Mouse (Mus musculus) olfactory bulb, adult 2 months (tissue): ENCODE data around the gene Mnat1. TPM values are rescaled to one million over a fixed set of nuclear protein-coding genes. Genes with fewer than 3 reads are reported as not detected.

Source experiments
- H3K27ac ChIP-seq: fragments of 200-500 bp; 2 replicates; pipeline ENCODE4 v1.5.1; 2012; ENCODE audit warnings: low read depth, low read length; ENCODE audit not compliant: insufficient read depth
- H3K4me1 ChIP-seq: fragments of 200-500 bp; 2 replicates; pipeline ENCODE4 v1.6.1; 2012; ENCODE audit warnings: low read length; ENCODE audit not compliant: control insufficient read depth, insufficient read depth
- H3K4me3 ChIP-seq: fragments of 200-500 bp; 2 replicates; pipeline ENCODE4 v1.5.1; 2012; ENCODE audit warnings: mild to moderate bottlenecking, low read depth, low read length, moderate library complexity; ENCODE audit not compliant: insufficient read depth
- CTCF ChIP-seq: fragments of 200-500 bp; IDR thresholded peaks from 2 replicates; pipeline ENCODE4 v1.5.1; 2012; ENCODE audit warnings: low read depth, mild to moderate bottlenecking, low read length, moderate library complexity; ENCODE audit not compliant: insufficient read depth
- POLR2A ChIP-seq: fragments of 200-500 bp; IDR thresholded peaks from 2 replicates; pipeline ENCODE4 v1.6.1; 2012; ENCODE audit warnings: mild to moderate bottlenecking, low read depth, low read length, moderate library complexity; ENCODE audit not compliant: insufficient read depth
- WGBS: fragments of 180-500 bp; shearing (Covaris S2); methylation state at CpG from one replicate; pipeline ENCODE4 v1.1.7; 2018; 5-methylcytosine and 5-hydroxymethylcytosine counted together
- polyA plus RNA-seq: library from polyadenylated mRNA; stranded (reverse); fragments of >200 nt; gene quantifications from 2 replicates; pipeline ENCODE4 v1.2.4, GENCODE M21; 2012; ENCODE audit warnings: low replicate concordance; ENCODE audit not compliant: missing spikeins, insufficient read depth, insufficient read length

The Mnat1 gene
- polyA plus RNA-seq, 1 experiment: not detected

DNA sequence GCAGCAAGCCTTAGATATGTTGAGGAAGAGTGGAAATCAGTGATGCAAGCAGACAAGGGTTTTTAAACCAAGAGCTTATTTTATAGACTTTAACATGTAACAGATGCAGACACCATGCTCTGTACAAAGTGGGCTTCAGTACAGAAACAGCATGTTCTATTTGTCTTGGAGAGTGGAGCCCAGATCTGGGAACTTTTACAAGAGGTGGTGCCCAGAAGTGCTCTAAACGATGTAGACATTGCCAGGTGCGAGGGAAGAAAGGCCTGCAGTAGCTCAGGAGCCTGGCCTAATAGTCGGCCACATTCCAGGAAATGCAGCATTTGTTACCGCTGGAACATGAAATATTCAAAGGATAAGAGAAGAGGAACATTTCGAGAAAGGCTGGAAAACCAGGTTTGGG lies 122.2 kb downstream of the Mnat1 start:
- H3K27ac ChIP-seq: no peak overlapping the region
- TF ChIP-seq POLR2A (no peak), CTCF (no peak)
- no peak overlapping the region for H3K4me3 ChIP-seq
- peaks cover 5% of the 10 kb centered on the region for H3K4me1 ChIP-seq
- 65% methylated on average over 5 of the region's 5 CpGs for WGBS

DNA sequence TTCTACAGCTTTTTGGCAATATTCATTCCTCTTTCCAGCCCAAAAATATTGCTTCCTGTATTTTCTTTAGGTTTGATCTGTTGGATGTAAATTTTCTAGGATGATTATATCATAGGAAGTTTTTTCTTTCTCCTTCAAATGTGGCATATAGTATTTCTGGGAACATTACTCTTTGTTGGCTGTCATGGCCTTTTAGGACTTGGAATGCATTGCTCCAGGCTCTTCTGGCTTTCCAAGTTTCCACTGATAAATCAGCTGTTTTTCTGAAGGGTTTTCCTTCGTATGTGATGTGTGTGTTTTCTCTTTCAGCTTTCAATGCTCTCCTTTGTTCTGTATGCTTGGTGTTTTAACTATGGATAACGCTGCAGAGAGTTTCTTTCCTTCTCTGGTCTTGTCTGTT lies 131.5 kb downstream of the Mnat1 start:
- no peak overlapping the region for H3K4me3 ChIP-seq
- H3K4me1 ChIP-seq: no peaks in the 10 kb centered on the region
- H3K27ac ChIP-seq: no peak overlapping the region
- 68% methylated on average over 2 of the region's 2 CpGs for WGBS
- TF ChIP-seq CTCF (no peak), POLR2A (no peak)

DNA sequence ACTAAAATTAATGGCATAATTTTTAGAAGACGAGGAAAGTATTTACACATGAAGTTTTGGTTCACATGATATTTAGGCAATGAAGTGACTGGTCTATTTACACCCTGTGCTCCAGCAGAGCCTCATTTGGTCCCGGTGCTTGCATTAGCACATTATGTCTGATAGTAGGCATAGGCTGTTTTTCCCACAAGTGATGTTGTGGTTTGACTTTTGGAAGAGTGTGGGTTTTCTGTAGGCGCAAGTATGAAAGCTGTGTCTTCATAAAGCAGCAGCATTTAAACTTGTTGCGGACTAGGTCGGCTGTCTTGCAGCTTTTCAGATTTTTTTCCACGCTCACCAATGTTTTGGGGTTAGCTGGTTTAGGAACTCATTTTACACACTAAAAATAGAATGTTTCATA lies 135.8 kb downstream of the Mnat1 start:
- H3K4me1 ChIP-seq: no peaks in the 10 kb centered on the region
- TF ChIP-seq CTCF (no peak), POLR2A (no peak)

DNA sequence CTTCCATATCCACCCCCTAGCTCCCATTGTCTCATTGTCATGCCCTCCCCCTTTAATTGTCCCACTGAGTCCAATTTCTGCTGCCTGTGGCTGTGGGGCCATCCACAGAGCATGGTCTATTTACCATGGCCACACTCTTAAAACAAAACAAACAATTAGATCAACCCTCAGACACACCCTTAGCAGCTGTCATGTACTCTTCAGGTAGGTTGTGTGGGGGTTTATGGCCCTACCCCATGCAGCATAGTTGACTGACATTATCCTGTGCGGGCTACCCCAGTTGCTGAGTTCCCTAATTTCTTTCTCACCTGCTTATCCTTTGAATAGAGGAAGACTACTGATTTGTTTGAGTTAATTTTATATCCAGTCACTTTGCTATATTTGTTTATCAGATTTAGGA lies 136.8 kb downstream of the Mnat1 start:
- 98% methylated on average over 1 of the region's 1 CpGs for WGBS
- H3K27ac ChIP-seq: no peak overlapping the region
- no peaks in the 10 kb centered on the region for H3K4me1 ChIP-seq
- no peak for TF ChIP-seq CTCF
- TF ChIP-seq POLR2A: no peak
- no peak overlapping the region for H3K4me3 ChIP-seq

More for the DNA sequence above, 135.8 kb downstream of the Mnat1 start:
- no peak overlapping the region for H3K27ac ChIP-seq
- no peak overlapping the region for H3K4me3 ChIP-seq
- WGBS: 85% methylated on average over 6 of the region's 6 CpGs

DNA sequence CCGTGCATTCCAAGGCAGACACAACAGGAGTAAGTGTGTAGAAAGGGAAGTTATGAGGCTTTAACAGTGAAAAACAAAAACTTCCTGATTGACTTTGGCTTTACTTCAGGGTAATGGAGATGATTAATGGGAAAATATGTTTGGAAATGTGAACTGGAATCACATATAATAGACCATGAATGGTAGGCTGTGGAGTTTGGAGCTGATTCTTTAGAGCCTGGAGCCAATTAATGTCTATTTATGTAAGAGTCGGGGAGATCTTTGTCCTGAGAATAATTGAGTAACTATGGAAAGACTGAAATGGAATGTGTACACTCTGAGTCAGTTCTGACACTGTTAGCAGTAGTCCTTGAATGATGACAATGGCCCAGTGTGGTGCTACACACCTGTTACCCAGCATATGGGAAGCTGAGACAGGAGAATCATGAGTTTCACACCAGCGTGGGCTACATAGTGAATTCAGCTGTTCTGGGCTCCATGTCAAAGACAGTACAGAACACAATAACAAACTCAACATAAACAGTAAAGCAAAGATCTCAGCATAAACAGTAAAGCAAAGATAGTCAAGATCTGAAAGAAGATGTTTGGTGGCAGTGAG lies 142.0 kb downstream of the Mnat1 start:
- 51% methylated on average over 3 of the region's 3 CpGs for WGBS
- TF ChIP-seq CTCF (no peak), POLR2A (no peak)
- Histone ChIP-seq H3K4me3 (no peak overlapping the region), H3K4me1 (no peaks in the 10 kb centered on the region), H3K27ac (no peak overlapping the region)

DNA sequence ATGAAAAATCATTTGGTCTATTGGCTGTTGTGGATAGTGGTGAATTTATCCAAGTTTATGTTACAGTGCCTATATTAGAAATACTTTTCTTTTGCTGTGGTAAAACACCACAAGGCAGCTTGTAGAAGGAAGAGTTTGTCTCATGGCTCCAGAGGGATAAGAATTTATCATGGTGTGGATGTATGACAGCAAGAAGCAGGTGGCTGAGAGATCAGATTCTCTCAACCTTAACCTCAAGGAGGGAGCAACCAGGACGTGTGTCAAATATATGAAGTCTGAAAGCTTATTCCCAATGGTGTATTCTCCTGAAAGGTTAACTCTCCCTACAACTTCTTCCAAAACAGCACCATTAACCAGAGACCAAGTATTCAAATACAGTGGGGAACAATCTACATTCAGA lies 143.1 kb downstream of the Mnat1 start:
- WGBS: 89% methylated on average over 1 of the region's 1 CpGs
- no peak for TF ChIP-seq POLR2A
- no peaks in the 10 kb centered on the region for H3K4me1 ChIP-seq
- no peak overlapping the region for H3K4me3 ChIP-seq
- no peak overlapping the region for H3K27ac ChIP-seq

DNA sequence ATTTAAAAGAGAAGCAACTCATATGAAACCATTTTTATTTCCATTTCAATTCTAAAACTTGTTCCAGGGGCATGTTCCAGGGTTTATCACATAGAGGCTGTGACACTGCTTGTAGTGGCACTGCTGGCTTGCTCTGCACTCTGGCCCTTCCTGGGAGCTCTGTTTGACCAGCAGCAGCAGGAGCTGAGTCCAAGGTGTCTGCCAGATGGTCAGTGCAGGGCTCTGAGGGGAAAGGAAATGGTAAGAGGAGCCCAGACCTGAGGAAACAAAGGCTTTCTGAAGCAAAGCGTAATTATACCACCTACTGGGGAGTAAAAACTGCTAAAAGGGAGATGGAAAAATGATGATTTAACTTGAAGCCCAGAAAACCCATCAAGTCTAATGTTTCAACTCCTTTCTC lies 145.0 kb downstream of the Mnat1 start:
- WGBS: 84% methylated on average over 1 of the region's 1 CpGs
- Histone ChIP-seq H3K4me3 (no peak overlapping the region), H3K4me1 (no peaks in the 10 kb centered on the region), H3K27ac (no peak overlapping the region)
- TF ChIP-seq CTCF: no peak
- TF ChIP-seq POLR2A: no peak

DNA sequence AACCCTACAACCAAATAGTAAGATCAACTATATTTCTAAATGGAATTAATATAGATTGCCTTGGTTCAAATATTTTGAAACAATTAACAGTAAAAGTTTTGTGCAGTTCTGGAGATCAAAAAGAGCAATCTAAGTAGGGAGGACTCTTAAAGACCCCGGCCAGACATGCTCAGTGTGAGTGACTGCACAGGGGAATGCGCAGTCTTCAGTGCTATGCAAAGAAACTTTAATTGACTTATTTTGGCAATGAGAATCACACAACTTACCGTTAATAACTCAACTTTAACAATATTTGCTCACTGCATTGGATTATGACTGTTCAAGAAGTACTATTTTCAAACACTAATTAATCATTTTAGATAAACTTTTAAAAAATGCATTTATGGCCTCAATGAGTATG lies 146.0 kb downstream of the Mnat1 start:
- WGBS: 95% methylated on average over 3 of the region's 3 CpGs
- TF ChIP-seq CTCF (no peak), POLR2A (no peak)
- Histone ChIP-seq H3K27ac (no peak overlapping the region), H3K4me1 (no peaks in the 10 kb centered on the region), H3K4me3 (no peak overlapping the region)

DNA sequence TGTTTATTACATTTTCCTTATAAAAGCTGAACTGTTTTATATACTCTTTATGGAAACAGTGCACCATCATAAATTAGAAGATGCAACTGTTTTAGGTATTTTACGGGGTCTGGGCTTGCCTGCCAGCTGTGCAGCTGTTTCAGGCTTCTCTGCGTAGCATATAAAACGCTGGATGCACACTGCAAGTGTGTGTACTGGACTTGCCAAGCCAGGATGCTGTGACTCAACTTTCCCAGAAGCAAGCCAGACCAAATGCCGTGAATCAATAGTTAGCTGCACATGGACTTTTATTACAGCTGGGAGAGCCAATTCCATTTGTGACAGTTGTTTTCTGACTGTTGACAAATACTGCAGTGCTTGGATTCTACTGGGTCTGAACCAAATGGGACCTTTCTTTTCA lies 146.4 kb downstream of the Mnat1 start:
- no peaks in the 10 kb centered on the region for H3K4me1 ChIP-seq
- TF ChIP-seq CTCF: no peak
- no peak for TF ChIP-seq POLR2A
- H3K4me3 ChIP-seq: no peak overlapping the region
- WGBS: 67% methylated on average over 4 of the region's 4 CpGs
- no peak overlapping the region for H3K27ac ChIP-seq

DNA sequence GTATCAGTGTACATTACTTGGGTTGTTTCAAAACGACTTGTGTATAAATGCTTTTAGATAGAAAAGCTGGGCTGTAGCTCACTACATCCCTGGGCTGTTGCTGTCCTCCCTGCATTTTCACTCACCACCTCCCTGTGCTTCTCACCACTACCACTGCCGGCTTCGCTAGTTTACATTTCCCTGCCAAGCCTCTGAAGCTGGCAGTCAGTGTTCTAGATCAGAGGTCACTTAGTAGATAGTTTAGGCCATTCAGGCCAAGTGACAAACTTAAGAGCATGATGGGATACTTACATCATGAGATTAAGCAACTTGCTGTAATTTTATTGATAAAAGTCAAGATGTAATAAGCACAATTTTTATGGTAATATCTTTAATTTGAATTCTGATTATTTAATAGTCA lies 151.4 kb downstream of the Mnat1 start:
- WGBS: 98% methylated on average over 3 of the region's 3 CpGs
- Histone ChIP-seq H3K4me3 (no peak overlapping the region), H3K4me1 (no peaks in the 10 kb centered on the region), H3K27ac (no peak overlapping the region)
- TF ChIP-seq CTCF (no peak), POLR2A (no peak)
